Mouse (Mus musculus) ovary, postnatal 36 days (tissue): Measurements from ENCODE around the gene Mcu.

Experiments used
- DNase-seq: peaks from one replicate; pipeline ENCODE4 v3.0.0; 2022; ENCODE audit warnings: low spot score, mixed read lengths

Gene Mcu

GRCm38 (mm10) chr10:59569481-59569869 lies 47.0 kb downstream of the Mcu start:
- DNase-seq, result no peak

DNA sequence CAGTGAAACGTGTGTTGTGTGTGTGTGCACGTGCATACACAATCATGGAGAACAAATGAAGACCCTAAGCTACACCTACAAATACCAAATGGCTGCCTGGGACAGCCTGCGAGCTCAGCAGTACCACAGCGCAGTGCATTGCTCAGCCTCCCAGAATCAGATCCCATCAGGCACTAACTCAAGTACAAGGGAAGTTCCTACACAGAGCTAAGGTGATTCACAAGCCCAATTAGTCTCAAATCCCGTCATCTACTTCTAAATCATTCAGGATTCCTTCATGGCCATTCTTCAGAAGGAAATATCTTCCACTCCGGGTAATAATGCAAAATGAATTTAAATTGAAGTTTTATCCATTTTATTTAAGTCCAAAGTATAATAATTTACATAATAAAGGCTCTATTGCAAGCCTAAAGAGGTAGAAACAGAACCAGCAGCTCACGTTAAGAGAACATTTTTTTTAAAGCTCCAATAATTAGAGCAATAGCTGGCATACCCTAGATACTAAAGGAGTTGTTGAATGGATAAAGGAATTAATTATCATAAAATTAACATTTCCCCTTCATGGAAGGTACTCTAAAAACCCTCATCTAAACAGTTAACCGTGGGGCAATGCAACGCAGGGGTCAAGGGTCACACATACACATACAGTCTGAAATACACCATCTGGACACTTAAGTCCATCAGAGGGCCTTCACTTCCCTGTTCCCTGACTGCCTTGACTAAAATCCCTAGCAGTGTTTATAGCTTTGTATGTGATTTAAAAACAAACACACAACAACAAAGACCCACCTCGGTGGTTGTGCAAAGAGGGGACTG lies 47.6 kb downstream of the Mcu start:
- DNase-seq, result no peak

DNA sequence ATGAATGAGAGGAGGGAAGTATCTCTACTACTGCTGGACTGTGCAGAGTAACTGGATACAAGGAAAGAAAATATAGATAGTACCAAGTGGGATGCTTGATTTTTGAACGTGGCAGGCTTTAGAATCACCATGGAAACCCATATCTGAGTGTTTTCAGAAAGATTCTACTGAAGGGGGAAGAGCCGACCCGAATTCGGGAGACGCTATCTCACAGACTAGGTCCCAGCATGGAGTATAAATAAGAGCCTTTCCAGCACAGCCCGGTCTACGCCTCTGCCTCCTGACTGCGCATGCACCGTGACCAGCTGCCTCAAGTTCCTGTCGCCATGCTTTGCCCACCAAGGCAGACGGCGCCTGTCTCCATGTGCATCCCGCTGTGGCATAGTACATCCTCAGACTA lies 49.5 kb downstream of the Mcu start:
- DNase-seq, result no peak

DNA sequence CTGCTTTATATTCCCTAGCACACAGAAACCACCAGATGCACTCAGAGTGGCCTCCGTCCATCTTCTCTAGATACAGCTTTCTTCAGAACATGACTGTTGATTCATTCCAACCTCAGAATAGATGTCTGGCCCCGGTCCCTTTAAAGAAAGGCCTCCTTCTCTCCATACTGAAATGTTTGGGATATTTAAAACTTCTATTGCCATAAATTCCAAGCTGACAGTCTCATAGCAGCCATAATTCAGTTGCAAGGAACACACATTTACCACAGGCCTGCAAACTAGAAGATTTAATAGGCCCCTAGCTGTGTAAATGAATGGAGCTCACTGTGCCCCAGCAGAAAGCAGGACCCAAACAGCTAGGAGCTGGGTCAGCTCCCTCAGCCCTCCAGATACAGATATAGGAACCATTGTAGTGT lies 50.5 kb downstream of the Mcu start:
- no peak for DNase-seq

- DNase-seq, result no peak
These were observed 51.9 kb downstream of the Mcu start for GRCm38 (mm10) chr10:59564551-59564950.

GRCm38 (mm10) chr10:59562511-59562910 lies 54.0 kb downstream of the Mcu start:
- DNase-seq, result no peak

GRCm38 (mm10) chr10:59560126-59560525 lies 56.4 kb downstream of the Mcu start:
- no peak for DNase-seq

DNA sequence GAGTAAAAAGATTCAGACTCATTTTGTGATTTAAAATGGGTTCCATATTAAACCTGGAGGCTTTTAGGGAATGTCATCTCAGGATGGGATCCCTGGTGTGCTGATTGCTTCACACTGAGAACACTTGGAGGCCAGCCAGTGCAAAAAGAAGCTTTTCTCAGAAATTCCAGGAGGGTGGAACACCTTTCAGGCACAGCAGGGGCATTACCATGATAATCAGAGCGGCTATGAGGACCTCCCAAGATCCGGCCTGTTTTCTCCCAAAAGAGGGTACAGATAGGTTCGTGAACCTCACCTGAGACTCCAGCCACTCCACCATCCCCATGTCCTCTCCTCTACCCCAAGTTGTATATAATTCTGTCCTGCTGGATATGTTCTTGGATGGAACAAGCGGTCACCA lies 57.9 kb downstream of the Mcu start:
- no peak for DNase-seq

GRCm38 (mm10) chr10:59558164-59558563 lies 58.3 kb downstream of the Mcu start:
- DNase-seq, result no peak

- DNase-seq, result no peak
These were observed 60.0 kb downstream of the Mcu start for GRCm38 (mm10) chr10:59556541-59556940.

- DNase-seq, result no peak
These were observed 62.2 kb downstream of the Mcu start for GRCm38 (mm10) chr10:59554243-59554642.

DNA sequence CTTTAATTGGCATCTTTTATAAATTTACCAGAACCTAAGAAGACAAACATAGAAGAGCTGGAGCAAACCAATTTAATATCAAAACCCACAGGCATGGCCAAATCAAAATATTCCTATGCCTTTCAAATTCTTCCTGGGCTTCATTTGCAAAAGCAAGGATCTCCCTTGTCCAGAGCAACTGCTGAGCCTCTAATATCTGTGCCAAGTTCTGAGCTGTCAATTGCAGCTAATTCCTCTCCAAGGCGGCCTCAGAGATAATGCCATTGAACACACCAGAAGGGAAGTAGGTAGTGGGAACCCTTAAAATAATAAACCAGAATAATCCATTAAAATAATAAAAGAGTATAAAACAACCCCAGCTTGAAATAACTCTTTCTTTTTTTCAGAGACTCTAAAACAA lies 64.0 kb downstream of the Mcu start:
- no peak for DNase-seq

DNA sequence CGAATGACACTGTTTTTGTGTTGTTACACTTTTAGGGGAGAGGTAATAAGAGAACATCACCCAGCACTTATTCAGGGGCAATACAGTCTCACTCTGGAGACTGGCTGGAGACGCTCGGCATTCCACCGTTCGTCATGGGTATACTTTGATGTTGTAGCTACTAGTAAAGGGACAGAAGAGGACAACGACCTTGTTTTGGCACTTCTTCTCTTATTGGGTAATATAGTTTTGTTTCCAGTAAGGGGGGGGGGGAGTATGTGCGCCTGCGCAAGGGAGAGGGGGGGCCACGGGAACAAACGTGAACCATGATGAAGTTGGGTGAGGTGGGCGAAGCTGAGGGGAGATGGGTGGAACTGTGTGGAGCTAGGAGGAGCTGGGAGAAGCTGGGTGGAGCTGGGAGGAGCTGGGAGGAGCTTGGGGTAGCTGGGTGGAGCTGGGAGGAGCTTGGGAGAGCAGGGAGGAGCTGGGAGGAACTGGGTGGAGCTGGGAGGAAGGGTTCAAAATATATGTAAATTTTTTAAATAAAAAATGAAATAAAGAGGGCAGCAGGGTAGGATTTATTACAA lies 67.6 kb downstream of the Mcu start:
- no peak for DNase-seq

DNA sequence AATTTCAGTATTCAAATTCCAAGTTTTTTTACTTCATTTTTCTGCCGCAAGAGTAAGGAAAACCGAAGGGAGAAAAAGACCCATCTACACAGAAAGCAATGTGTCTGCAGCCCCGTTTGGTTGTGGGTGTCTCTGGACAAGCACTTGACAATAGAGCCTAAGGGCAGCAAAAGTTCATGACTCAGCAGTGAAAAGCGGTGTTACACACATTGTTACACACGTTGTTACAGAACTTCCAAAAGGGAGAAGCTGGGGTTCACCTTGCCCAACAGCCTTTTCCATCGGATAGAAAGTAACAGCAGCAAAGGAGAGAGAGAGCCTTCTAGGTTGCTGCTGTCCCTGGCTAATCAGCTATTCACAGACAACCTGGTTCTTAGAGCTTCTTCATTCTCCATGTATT lies 68.3 kb downstream of the Mcu start:
- no peak for DNase-seq

- no peak for DNase-seq
These were observed 69.1 kb downstream of the Mcu start for GRCm38 (mm10) chr10:59547426-59547825.

DNA sequence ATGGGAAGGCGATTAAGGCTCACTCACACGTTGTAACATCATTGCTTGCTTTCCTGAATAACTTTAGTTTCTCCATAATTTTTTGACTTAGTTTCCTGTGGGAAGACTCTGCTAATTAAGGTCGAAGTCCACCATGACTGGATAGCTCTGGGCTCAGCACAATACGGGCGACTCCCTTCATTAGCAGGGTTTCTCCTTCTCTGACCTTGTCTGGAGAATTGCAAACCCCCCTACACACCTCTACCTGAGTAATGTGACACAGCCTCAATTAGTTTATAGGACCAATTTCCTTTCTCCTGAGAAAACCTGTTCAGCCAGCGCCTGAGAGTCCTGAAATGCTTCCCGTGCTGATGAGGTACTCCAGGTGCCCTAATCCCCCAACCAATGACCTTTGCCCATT lies 71.3 kb downstream of the Mcu start:
- no peak for DNase-seq

- no peak for DNase-seq
These were observed 73.1 kb downstream of the Mcu start for GRCm38 (mm10) chr10:59543351-59543750.

- DNase-seq, result no peak
These were observed 75.0 kb downstream of the Mcu start for GRCm38 (mm10) chr10:59541466-59541865.

DNA sequence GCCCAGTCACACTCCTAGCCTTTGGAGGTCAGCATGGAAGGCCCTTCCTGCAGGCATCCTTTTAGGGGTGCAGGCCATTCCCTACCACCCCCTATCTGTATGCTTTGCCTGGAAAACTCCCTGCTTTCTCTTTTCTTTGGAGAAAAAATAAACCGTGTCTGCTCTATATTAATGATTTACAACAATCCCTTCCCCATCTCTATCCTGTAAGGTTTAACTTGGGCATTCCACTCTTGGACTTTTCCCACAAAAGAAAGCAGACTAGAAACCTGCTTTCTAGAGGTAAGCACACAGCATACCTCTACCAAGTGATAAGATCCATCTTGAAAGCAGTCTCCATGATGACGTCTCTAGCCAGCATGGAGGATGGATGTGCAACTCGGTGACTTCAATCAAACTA lies 75.9 kb downstream of the Mcu start:
- DNase-seq, result no peak

DNA sequence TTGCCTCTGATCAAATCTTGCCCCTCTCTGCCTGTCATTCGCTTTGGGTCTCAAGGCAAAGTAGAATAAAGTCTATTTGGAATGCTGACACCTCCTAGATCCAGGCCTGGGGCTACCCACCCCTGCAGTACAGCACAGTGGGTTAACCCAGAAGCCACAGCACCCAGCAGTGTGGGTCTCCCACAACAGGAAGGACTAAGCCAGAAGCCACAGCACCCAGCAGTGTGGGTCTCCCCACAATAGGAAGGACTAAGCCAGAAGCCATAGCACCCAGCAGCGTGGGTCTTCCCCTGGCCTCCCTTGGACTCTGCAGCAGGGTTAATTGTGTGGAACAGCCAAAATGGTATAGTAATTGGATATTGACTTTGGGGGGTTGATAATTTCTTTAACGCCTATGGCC lies 76.4 kb downstream of the Mcu start:
- no peak for DNase-seq

DNA sequence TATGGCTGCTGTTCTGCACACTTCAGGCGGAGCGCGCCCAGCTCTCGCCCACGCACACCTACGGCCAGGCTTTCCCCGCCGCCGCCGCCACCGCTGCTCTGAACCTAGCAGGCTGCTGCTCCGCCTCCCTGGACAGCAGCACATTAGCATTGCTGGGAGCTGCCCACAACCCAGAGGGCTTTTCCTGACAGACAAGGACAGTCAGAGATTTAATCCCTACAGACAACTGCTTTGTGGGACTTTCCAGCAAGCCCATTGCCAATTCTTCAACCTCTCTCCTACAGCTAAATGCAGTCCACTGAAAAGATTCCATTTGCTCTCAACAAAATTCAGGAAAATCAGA lies 77.0 kb downstream of the Mcu start:
- peak; percentile 65 for DNase-seq

GRCm38 (mm10) chr10:59538767-59539532 lies 77.5 kb downstream of the Mcu start:
- DNase-seq, result peak; percentile 36

- no peak for DNase-seq
These were observed 78.4 kb downstream of the Mcu start for GRCm38 (mm10) chr10:59538063-59538462.
